Mouse (Mus musculus) CD4-positive helper T cell, adult 2 months (primary cell): ENCODE data around the gene Gm20441.
"Not testable (repeated sequence)": the region's sequence is repeated elsewhere in the genome, so short reads cannot be mapped to it uniquely, and the experiment has no call there.

Experiments used
- DNase-seq: peaks from one replicate; pipeline ENCODE4 v3.0.0-alpha.2; 2012; ENCODE audit warnings: low read depth, missing footprints, low spot score

Gene Gm20441

DNA sequence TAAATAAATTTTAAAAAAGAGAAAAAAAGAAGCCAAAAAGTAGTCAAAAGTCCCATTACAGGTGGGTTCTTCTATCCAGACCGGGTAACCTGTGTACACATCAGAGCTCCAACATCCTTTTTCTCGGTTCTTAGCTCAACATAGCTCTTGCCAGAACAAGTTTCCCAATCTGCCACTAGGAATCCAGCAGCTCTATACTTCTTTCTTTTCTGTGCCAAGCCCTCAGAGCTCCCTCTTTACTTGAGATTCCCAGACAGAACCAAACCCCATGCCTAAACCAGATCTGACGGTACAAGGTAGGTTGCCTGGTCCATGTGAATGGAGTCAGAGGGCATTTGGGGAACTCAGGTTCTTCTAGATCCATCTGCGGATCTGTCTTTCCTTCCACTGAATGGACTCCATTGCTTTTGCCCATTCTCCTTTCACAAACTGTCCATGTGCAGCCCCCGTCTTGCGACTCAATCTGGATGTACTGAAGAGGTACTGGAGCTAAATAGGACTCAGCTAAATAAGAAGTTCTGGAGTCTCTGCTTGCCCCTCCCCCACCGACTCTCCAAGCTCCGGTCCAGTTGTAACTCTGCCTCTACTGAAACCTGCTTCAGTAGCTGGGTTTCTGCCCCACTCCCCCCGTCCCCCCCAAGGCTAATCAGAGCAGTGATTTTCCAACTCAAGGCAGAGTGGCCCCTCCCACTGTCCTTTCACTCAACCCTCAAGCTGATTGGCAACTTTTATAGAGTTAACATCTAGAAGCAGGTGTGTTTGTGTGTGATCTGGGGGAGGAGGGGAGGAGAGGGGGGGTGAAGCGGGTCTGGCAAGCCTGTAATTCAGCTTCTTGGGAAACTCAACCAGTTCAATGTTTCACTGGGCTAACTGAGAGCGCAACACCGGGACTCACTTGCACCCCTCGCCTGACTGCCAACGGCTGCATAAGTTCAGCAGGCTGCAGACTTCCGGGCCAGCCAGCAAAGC lies 1.3 kb downstream of the Gm20441 start:
- no peak for DNase-seq

DNA sequence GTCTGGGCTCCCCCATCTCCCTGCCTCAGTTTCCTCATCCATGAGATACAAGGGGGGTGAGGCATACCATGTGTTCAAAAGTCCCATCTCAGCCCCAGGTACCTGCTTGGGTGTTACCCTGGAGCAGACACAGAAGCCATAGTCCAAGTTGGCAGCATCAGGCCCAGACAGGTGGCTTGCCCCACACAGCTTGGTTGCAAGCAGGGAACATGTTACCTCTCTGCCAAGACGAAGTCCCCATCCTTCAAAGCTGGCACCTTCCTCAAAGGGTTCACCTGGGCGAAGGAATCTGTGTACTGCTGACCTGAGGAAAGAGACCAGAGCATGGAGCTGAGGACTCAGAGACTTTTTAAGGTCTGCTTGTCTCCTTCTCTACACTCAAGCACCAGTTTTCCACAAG lies 2.9 kb downstream of the Gm20441 start:
- no peak for DNase-seq

DNA sequence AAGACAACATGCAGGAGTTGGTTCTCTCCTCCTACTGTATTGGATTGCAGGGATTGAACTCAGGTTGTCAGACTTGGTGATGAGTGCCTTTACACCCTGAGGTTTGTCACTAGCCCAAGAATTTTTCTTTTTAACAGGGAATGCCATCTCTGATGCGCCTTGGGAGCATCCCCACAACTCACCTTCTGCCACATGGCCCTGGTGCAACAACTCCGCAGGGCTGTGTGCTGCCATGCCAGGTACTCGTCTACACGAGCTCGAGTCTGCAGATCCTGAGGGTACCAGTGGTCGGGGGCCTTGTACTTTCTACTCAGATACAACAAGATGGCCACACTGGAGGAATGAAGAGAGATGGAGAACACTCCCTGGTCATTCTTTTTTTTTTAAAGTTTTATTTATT lies 4.2 kb downstream of the Gm20441 start:
- DNase-seq: no peak

DNA sequence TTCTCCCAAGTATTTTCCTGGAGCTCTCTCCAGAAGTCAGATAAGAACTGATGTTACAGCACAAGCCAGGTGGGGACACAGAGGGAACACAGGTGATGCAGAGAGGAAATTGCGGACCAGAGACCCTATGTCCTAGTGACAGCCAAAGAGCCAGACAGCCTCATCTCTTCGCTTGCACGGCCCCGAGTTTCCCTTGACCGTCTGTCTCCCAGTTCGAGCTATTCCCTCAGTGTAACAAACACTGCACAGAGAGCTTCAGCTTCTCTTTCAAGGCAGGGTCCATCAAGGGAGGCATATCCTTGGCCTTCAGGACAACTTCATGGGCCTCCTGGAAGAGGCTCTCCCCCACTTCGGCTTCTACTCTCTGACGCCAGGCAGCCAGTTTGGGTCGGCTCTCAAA lies 6.2 kb downstream of the Gm20441 start:
- DNase-seq: no peak

DNA sequence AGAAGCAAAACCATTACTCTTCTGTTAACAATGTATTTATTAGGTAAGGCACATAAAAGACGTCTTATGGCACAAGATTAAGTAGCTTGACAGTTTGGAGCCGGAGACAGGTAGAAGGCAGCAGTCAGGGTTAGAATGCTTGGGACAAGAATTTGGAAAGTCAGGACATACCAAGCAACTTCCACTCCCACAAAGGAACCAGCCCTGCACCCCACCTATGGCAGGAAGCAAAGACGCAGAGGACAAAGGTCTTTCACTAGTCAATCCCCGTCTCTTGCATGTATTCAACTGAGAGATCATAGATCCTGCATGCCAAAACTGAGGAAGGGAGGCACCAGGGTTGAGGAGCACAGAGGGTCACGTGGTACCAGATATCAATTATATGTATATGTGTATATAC lies 6.7 kb downstream of the Gm20441 start:
- no peak for DNase-seq

DNA sequence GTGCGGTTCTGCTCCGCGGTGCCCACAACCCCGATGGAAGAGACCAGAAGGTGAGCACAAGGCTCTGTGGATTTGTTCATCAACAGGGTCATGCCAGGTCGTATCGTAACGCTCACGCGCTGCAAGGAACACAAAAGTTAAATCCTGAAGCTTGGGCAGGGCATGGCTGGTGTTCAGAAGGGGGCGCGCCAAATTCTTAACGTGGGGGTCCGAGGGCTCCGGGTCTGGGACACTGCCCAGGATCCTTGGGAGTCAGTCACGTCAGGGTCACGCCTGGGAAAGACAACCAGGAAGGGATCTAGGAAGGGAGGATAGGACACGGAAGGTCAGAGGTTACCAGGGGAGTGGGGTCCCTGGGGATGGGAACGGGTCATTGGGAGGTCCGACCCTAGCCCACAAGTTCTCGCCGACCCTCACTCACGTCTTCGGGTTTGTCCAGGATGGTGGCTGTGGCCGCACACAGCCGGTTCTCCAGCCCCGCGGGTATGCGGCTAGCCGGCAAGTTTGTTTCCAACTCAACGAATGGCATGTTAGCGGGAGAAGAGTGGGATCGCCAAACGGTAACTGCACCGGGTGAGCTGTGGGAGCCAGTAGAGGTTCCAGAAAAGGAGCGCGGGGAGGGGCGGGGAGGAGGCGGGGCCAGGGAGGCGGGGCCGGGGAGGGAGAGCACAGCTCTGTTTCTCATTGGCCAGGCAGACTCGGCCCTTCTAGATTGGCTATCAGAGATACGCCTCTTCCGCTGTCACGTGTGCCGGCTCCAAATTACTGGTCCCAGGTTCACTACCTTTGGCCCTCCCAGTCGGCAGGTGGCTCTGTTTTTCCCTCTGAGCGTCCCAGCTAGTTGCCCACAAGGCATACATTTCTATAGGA lies 7.7 kb downstream of the Gm20441 start, which contains the start of gene Ddt:
Gene Ddt, minus strand, starts transcription at position 620 of the 870 bp plus-strand sequence.
- peak; percentile 93 for DNase-seq

DNA sequence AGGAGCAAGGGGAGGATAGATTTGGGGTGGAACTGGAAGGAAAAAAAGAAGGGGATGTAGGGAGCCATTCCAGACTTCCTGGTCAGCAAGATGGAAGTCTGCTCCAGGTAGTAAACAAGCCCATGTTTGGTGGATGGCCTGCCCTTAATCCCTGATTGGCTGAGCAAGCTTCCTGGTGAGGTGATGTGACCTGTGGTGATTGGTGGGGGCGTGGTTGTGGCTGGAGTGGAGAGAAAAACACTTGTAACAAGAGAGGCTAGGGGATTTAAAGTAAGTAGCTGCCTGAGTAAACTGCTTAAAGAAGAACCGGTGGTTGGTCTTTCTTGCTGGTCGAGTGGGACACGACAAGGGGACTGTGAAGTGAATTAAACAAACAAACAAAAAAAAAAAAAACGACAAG lies 13.0 kb downstream of the Gm20441 start:
- DNase-seq: not testable (repeated sequence)

DNA sequence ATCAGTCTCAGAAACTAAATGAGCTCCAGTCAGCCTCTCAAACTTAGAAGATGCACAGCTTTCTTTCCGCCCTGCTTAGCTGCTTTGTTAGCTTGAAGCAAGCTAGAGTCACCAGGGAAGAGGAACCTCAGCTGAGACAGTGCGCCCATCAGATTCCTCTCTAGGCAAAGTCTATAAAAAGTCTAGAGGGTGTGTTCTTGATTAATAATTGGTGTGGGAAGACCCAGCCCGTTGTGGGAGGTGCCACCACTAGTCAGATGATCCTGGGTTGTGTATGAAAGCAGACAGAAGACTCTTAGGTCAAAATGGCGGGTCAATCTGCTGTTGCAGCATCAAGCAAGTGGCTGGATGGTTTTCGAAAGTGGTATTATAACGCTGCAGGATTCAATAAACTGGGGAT lies 13.9 kb downstream of the Gm20441 start:
- DNase-seq: no peak

DNA sequence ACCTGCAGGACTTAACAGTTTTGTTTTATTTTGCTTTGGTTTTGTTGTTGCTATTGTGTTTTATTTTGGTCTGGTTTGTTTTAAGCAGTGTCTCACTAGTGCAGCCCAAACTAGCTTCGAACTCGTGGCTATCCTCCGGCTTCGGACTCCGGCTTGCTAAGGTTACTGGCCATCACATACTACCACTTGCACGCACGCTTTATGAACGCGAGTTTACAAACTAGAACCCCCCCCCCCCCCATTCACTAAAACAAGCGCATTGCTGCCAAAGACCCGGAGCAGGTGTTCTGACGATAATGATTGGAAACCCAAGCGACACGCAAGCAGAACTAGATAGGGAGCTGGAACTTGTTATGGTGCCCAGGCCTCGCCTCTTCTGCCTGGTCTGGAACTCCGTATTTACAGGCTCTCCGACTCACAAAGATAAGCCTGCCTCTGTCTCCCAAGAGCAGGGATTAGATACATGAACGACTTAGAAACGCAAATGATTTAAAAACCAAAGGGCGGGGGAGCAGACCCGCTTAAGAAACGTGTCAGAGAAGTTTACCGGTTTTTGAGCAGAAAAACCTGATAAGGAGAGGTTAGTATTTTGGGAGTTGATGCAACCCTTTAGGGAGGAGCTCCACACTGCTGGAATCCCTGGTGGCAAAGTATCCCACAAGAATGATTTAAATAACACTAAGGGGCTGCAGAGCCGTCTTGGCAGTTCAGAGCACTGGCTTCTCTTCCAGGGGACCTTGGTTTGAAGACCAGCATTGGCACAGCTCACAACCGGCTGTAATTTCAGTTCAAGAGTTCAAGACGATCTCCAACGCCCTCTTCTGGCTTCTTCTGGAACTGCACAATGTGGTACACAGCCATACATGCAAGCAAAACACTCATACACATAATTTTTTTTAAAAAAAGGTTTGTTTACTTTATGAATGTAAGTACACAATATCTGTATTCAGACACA lies 16.0 kb downstream of the Gm20441 start:
- DNase-seq: peak; percentile 89

DNA sequence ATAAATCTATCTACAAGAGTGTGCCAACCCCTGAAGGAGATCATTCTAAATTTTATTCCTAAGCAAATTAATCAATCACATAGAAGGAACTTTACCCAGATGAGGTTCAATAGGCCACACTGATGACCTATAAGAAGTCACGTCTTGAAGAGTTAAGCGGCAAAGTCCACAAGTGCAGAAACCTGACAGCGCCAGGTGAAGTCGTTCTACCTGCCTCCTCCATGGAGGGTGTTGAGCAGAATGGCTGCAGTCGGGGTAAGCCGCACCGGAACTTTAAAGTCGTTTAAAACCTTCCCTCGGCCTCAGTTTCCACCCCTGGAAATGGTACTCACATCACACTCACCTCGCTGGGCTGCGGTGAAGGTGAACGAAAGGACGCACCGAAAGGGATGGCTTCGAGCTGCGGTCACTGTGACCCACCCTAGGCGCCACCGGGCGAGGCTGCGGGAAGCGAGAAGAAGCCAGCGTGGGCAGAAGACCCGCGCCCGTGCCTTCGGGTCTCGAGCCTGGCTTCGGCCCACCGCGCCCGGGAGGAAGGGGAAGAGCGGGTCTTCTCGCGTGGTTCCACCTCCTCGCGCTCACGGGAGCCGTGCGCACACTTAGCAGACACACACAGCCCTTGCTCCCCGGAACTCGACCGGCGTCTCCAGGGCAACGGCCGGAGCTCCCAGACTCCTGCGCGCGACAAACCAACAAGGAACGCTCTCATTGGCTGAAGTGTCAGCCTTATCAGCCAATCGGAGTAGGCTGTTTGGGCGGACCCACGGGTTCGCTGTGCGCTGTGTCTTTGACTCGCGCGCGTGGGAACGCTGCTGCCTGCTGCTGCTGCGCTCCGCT lies 16.9 kb downstream of the Gm20441 start, which contains the start of gene Cabin1:
Gene Cabin1, minus strand, starts transcription at position 660 of the 837 bp plus-strand sequence.
- DNase-seq: peak; percentile 99

DNA sequence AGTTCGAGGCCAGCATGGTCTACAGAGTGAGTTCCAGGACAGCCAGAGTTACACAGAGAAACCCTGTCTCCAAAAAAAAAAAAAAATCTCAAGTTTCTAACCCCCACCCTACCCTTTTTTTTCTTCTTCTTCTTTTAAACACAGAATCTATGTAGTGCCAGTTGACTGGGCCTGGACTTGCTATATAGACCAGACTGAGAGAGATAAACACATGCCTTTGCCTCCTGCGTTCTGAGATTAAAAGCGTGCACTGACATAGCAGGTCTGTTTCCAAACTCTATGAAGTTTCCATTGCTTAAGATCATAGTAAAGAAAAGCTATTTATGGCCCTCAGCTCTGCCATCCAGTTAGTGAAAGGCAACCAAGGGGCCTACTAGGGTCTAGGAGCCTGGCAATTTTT lies 18.3 kb downstream of the Gm20441 start:
- DNase-seq: no peak

DNA sequence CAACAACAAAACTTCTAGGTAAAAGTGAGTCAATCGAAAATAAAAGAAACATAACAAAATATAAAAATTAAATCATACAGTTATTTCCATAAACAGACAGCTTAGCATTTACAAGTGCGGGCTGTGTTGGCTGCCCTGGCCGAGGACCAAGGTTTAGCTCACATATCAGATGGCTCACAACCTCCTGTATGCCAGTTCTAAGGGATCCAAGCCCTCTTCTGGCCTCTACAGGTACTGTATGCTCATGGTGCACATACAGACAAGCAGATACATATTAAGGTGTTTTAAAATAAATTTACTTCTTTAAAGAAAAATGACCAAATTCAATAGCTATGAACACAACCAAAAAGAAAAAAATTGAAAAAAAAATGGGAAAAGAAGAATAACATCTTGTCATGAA lies 20.4 kb downstream of the Gm20441 start:
- peak; percentile 34 for DNase-seq

DNA sequence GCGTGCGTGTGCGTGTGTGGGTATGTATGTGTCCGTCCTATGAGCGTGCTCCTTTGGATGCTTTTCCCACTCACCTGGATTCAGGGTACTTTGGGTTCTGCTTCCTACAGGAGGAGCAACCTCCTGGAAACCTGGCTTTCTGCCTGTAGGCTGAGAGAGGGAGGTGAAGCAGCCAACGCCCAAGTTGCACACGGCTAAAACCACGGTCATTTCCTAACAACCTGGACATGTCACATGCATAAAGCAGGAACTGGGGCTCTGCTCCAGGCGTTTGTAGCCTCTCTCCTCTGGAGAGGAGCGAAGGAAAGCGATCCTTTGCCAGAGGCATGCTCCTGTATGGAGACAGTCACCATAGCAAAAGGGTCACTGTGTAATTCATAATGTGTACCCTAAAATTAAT lies 24.0 kb downstream of the Gm20441 start:
- DNase-seq: no peak

DNA sequence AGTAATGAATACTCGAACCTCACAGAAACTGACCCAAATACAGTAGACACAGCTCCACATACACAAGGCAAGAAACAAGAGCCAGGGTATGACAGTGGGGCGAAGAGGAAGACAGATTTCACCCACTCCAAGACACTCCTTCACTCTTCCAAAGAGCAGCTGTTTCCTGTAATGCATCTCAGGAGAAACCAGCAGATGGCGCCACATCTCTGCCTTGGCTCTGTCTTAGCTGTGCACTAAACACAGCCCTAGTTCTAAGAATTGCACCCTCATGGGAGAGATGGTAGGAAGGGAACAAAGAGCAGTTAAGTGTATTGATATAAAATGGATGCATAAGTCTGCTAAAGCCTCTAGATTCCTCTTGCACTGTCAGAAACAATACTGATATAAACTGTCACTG lies 36.7 kb downstream of the Gm20441 start:
- DNase-seq: peak; percentile 79

DNA sequence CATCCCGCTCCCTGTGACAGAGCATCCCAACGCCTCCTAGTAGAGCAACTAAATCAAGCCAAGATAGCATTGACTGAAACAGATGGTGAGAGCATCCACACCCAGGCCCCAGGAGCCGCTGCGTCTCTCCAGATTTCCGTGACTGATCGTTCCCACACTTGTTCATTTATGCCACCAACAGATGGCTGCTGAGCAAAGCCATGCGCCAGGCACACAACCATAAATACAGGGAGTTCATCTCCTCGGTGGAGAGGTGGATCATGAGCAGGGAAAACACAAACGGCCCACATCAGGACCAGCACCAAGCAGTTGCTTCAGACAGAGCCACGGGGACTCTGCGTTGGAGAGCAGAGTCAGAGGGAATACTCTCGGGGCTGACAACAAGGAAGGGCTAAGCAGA lies 37.4 kb downstream of the Gm20441 start:
- no peak for DNase-seq

DNA sequence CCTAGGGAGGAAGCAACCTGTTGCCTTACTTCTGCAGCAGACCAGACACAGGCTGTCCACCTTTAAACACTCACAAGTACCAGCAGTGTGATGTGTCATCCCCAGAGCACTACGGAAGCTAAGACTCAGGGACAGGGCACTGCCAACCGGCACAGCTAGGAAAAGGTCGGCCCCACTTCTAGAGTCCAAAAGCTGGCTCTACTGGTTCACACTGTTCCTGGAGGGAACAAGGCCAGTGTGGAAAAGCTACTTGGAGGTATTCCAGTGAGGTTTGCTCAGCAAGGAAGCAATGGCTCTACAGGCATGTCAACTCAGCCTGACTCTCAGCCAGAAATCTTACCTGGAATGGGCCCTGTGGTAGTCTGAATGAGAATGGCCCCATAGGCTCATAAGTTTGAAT lies 39.9 kb downstream of the Gm20441 start:
- no peak for DNase-seq

DNA sequence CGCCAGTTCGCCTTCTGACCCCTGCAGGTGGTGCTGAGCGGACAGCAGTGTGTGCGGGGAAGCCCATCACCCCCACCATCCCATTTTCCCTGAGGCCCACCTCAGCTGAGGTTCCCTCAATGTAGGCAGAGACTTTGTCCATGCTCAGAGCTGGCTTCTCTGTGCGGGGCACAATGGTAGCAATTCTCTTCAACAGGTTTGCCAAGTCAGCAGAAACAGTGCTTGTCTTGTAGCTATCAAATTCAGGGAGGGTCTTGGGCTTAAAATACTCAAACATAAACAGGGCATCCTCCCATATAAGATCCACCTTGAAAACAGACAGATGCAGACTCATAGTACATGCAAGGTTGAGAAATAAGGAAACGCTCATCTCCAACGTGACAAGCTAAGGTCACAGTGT lies 55.3 kb downstream of the Gm20441 start:
- DNase-seq: no peak
